Mouse (Mus musculus): Measurements from ENCODE around the gene Elane. TPM values are rescaled to one million over a fixed set of nuclear protein-coding genes. Genes with fewer than 3 reads are reported as not detected.

The Elane gene
- polyA plus RNA-seq, 1 experiment = 3.7 TPM

- H3K36me3 ChIP-seq (ENCODE audit: control insufficient read depth, insufficient read depth, low read length) = peaks cover 66% of the 10 kb centered on the region
- H3K27ac ChIP-seq (ENCODE audit: control insufficient read depth, insufficient read depth, low read length) = no peak overlapping the region
- H3K4me3 ChIP-seq (ENCODE audit: control insufficient read depth, insufficient read depth, low read length) = no peak overlapping the region
- TF ChIP-seq POLR2A (IDR thresholded peaks at IDR 0.05; ENCODE audit: control insufficient read depth, extremely low read depth, insufficient read depth, low read length, poor library complexity) (no peak), CTCF (IDR thresholded peaks at IDR 0.05; ENCODE audit: borderline replicate concordance, control insufficient read depth, extremely low read depth, insufficient read depth, low read length, poor library complexity) (no peak)
- 94% methylated on average over 25 of the region's 25 CpGs for WGBS
- no peaks in the 10 kb centered on the region for H3K27me3 ChIP-seq (ENCODE audit: control insufficient read depth, insufficient read depth, low read length)
- H3K4me1 ChIP-seq (replicated peaks; ENCODE audit: control insufficient read depth, insufficient read depth, low read length) = peaks cover 22% of the 10 kb centered on the region
- no peak for DNase-seq
Observed at GRCm38 (mm10) chr10:79861230-79862048, 24.6 kb upstream of the Elane start.

DNA sequence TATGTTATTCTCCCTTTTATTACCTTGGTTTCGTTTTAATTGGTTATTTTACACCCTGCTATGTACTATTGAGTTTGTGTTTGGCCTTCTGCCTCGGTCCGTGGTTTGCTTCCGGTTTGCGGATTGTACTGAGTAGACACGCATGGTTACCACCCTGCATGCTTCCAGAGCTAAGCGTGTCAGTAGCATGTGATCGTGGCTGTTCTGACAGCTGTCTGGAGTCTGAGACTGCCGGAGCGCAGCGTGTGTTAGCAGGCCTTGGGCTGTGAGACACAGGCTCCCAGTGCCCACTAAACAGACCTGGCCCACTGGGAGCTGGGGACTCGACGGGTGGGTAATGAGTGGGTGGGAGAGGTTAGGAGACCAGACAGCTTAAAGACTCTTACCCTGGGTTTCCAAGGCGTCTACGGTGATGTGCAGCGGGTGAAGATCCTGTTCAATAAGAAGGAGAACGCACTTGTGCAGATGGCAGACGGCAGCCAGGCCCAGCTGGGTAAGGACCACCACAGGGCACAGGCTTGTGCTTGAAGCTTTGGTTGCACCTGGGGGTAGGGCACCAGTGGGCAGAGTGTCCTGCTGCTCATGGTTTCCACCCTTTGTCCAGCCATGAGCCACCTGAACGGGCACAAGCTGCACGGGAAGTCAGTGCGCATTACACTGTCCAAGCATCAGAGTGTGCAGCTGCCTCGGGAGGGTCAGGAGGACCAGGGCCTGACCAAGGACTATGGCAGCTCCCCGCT lies 23.8 kb upstream of the Elane start:
- Histone ChIP-seq H3K4me3 (ENCODE audit: control insufficient read depth, insufficient read depth, low read length) (no peak overlapping the region), H3K36me3 (ENCODE audit: control insufficient read depth, insufficient read depth, low read length) (peaks cover 59% of the 10 kb centered on the region), H3K27ac (ENCODE audit: control insufficient read depth, insufficient read depth, low read length) (no peak overlapping the region), H3K27me3 (ENCODE audit: control insufficient read depth, insufficient read depth, low read length) (no peaks in the 10 kb centered on the region), H3K4me1 (replicated peaks; ENCODE audit: control insufficient read depth, insufficient read depth, low read length) (peaks cover 15% of the 10 kb centered on the region)
- no peak for DNase-seq
- 93% methylated on average over 23 of the region's 23 CpGs for WGBS
- TF ChIP-seq POLR2A (IDR thresholded peaks at IDR 0.05; ENCODE audit: control insufficient read depth, extremely low read depth, insufficient read depth, low read length, poor library complexity) = no peak
- TF ChIP-seq CTCF (IDR thresholded peaks at IDR 0.05; ENCODE audit: borderline replicate concordance, control insufficient read depth, extremely low read depth, insufficient read depth, low read length, poor library complexity) = no peak

DNA sequence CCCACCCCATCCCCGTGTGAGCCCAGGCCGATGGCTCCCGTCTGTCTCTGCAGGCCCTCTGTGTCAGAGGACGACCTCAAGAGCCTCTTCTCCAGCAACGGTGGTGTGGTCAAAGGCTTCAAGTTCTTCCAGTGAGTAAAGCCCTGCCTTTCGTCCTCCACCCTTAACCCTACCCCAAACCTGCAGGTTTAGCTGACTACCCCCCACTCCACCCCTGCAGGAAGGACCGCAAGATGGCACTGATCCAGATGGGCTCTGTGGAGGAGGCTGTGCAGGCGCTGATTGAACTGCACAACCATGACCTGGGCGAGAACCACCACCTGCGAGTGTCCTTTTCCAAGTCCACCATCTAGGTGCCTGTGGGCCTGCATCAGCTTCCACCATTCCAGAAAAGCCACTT lies 23.1 kb upstream of the Elane start:
- TF ChIP-seq POLR2A (IDR thresholded peaks at IDR 0.05; ENCODE audit: control insufficient read depth, extremely low read depth, insufficient read depth, low read length, poor library complexity) (no peak), CTCF (IDR thresholded peaks at IDR 0.05; ENCODE audit: borderline replicate concordance, control insufficient read depth, extremely low read depth, insufficient read depth, low read length, poor library complexity) (no peak)
- DNase-seq = no peak
- H3K27ac ChIP-seq (ENCODE audit: control insufficient read depth, insufficient read depth, low read length) = no peak overlapping the region
- WGBS = 86% methylated on average over 10 of the region's 10 CpGs
- no peak overlapping the region for H3K4me3 ChIP-seq (ENCODE audit: control insufficient read depth, insufficient read depth, low read length)
- H3K27me3 ChIP-seq (ENCODE audit: control insufficient read depth, insufficient read depth, low read length) = no peaks in the 10 kb centered on the region
- H3K4me1 ChIP-seq (replicated peaks; ENCODE audit: control insufficient read depth, insufficient read depth, low read length) = peaks cover 7% of the 10 kb centered on the region
- peaks cover 57% of the 10 kb centered on the region for H3K36me3 ChIP-seq (ENCODE audit: control insufficient read depth, insufficient read depth, low read length)

DNA sequence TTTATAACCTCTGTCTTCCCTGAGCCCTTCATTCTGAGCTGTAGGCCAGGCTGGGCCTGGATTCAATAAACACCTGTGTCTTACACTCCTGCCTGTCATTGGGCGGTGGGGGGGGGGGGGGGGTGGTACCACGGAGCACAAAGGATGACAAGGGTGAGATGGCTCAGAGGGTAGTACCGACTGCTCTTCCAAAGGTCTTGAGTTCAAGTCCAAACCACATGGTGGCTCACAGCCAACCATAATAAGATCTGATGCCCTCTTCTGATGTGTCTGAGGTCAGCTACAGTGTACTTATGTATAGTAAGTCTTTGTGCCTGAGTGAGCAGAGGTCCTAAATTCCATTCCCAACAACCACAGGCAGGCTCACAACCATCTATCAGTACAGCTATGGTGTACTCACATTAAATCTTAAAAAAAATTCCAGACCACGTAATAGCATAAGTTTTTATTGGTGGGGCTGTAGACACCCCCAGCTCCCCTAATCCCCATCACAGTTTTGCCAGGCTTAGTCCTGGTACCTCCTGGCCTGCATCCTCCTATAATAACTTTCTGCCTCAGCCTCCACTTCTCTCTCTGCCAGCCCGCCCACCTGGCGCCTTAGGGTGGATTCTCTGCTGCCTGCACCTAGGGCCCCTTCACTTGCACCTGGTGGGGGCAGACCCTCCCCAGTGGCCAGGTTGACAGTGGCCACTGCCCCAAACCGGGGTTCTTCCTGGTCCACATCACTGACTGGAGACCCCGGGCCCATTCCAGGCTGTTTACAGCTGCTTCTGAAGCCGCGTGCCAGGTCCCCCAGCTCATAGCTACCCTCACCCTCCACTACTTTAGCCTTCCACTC lies 21.5 kb upstream of the Elane start:
- peaks cover 46% of the 10 kb centered on the region for H3K36me3 ChIP-seq (ENCODE audit: control insufficient read depth, insufficient read depth, low read length)
- H3K27me3 ChIP-seq (ENCODE audit: control insufficient read depth, insufficient read depth, low read length) = no peaks in the 10 kb centered on the region
- H3K4me1 ChIP-seq (replicated peaks; ENCODE audit: control insufficient read depth, insufficient read depth, low read length) = no peaks in the 10 kb centered on the region
- TF ChIP-seq CTCF (IDR thresholded peaks at IDR 0.05; ENCODE audit: borderline replicate concordance, control insufficient read depth, extremely low read depth, insufficient read depth, low read length, poor library complexity) (no peak), POLR2A (IDR thresholded peaks at IDR 0.05; ENCODE audit: control insufficient read depth, extremely low read depth, insufficient read depth, low read length, poor library complexity) (no peak)
- no peak overlapping the region for H3K27ac ChIP-seq (ENCODE audit: control insufficient read depth, insufficient read depth, low read length)
- no peak for DNase-seq
- WGBS = 79% methylated on average over 10 of the region's 10 CpGs
- no peak overlapping the region for H3K4me3 ChIP-seq (ENCODE audit: control insufficient read depth, insufficient read depth, low read length)

GRCm38 (mm10) chr10:79865189-79865601 lies 20.9 kb upstream of the Elane start:
- DNase-seq = no peak
- Histone ChIP-seq H3K27me3 (ENCODE audit: control insufficient read depth, insufficient read depth, low read length) (no peaks in the 10 kb centered on the region), H3K36me3 (ENCODE audit: control insufficient read depth, insufficient read depth, low read length) (peaks cover 40% of the 10 kb centered on the region), H3K4me1 (replicated peaks; ENCODE audit: control insufficient read depth, insufficient read depth, low read length) (no peaks in the 10 kb centered on the region), H3K4me3 (ENCODE audit: control insufficient read depth, insufficient read depth, low read length) (no peak overlapping the region), H3K27ac (ENCODE audit: control insufficient read depth, insufficient read depth, low read length) (no peak overlapping the region)
- TF ChIP-seq POLR2A (IDR thresholded peaks at IDR 0.05; ENCODE audit: control insufficient read depth, extremely low read depth, insufficient read depth, low read length, poor library complexity) = no peak
- TF ChIP-seq CTCF (IDR thresholded peaks at IDR 0.05; ENCODE audit: borderline replicate concordance, control insufficient read depth, extremely low read depth, insufficient read depth, low read length, poor library complexity) = no peak
- WGBS = 93% methylated on average over 12 of the region's 12 CpGs

DNA sequence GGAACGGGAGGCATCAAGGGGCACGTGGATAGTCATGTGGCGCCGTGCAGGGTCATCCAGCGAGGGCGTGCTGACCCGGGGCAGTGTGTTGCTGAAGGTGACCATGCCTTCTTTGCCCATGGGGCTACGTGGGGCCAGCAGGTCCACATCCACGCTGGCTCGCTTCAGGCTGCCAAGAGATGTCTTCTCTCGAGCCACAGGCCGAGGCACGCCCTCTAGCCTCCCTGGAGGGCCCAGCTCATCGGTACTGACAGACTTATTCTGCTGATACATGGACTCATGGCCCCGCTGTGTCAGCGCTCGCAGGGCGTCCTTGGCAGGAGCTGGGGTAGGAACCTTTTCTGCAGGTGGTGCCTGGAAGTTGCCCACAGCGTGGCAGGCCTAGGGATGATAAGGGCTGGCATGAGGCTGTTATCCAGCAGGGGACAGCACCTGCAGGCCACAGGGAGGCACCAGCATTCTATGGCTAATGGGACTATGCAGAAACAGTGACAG lies 20.2 kb upstream of the Elane start:
- TF ChIP-seq POLR2A (IDR thresholded peaks at IDR 0.05; ENCODE audit: control insufficient read depth, extremely low read depth, insufficient read depth, low read length, poor library complexity) = no peak
- TF ChIP-seq CTCF (IDR thresholded peaks at IDR 0.05; ENCODE audit: borderline replicate concordance, control insufficient read depth, extremely low read depth, insufficient read depth, low read length, poor library complexity) = no peak
- H3K4me1 ChIP-seq (replicated peaks; ENCODE audit: control insufficient read depth, insufficient read depth, low read length) = no peaks in the 10 kb centered on the region
- no peak overlapping the region for H3K4me3 ChIP-seq (ENCODE audit: control insufficient read depth, insufficient read depth, low read length)
- no peaks in the 10 kb centered on the region for H3K27me3 ChIP-seq (ENCODE audit: control insufficient read depth, insufficient read depth, low read length)
- DNase-seq = no peak
- H3K27ac ChIP-seq (ENCODE audit: control insufficient read depth, insufficient read depth, low read length) = no peak overlapping the region
- peaks cover 33% of the 10 kb centered on the region for H3K36me3 ChIP-seq (ENCODE audit: control insufficient read depth, insufficient read depth, low read length)
- 87% methylated on average over 19 of the region's 19 CpGs for whole genome bisulfite sequencing
